Mouse (Mus musculus) forebrain, embryonic 12.5 days (tissue): ENCODE results near the gene Fam53b. TPM values are rescaled to one million over a fixed set of nuclear protein-coding genes. Genes with fewer than 3 reads are reported as not detected.

Experiments used
- ATAC-seq: fragments of 200-750 bp; cut with Nextera tagmentation; 2 replicates; pipeline ENCODE4 v1.8.0; 2017; ENCODE audit warnings: moderate TSS enrichment; ENCODE audit not compliant: low FRiP score
- H3K27ac ChIP-seq: fragments of 300-500 bp; sonication (generic); 2 replicates; pipeline ENCODE4 v1.5.1; 2016; ENCODE audit warnings: mild to moderate bottlenecking
- H3K27me3 ChIP-seq: fragments of 300-500 bp; sonication (generic); 2 replicates; pipeline ENCODE4 v1.6.1; 2016; ENCODE audit warnings: mild to moderate bottlenecking
- H3K36me3 ChIP-seq: fragments of 300-500 bp; sonication (generic); replicated peaks from 2 replicates; pipeline ENCODE4 v1.6.1; 2016; ENCODE audit warnings: mild to moderate bottlenecking
- H3K4me1 ChIP-seq: fragments of 300-500 bp; sonication (generic); 2 replicates; pipeline ENCODE4 v1.6.1; 2016
- H3K4me2 ChIP-seq: fragments of 300-500 bp; sonication (generic); 2 replicates; pipeline ENCODE4 v1.6.1; 2016; ENCODE audit warnings: mild to moderate bottlenecking, moderate library complexity
- H3K4me3 ChIP-seq: fragments of 300-500 bp; sonication (generic); replicated peaks from 2 replicates; pipeline ENCODE4 v1.5.1; 2016; ENCODE audit warnings: mild to moderate bottlenecking
- H3K9ac ChIP-seq: fragments of 300-500 bp; sonication (generic); 2 replicates; pipeline ENCODE4 v1.6.1; 2016; ENCODE audit warnings: mild to moderate bottlenecking
- H3K9me3 ChIP-seq: fragments of 300-500 bp; sonication (generic); 2 replicates; pipeline ENCODE4 v1.6.1; 2016
- WGBS: fragments of 180-500 bp; shearing (Covaris S2); methylation state at CpG from one replicate; pipeline ENCODE4 v1.1.7; 2016; 5-methylcytosine and 5-hydroxymethylcytosine counted together
- polyA plus RNA-seq: library from polyadenylated mRNA; unstranded; fragments of >200 nt; fragmentation: Nextera tagmentation; extraction: Ambion mirVana; gene quantifications from 2 replicates; pipeline ENCODE4 v1.2.1, GENCODE M21; 2016

Fam53b gene
- polyA plus RNA-seq, 1 experiment from 2014 or later: 41.7 TPM

GRCm38 (mm10) chr7:132781850-132782249 is 31.8 kb downstream of the Fam53b start:
- H3K4me2 ChIP-seq: peak overlapping the region; percentile 17; the same call in 1 of the 2 replicates
- H3K4me1 ChIP-seq: peaks cover 41% of the 10 kb centered on the region
- H3K9ac ChIP-seq: no peak overlapping the region
- H3K4me3 ChIP-seq: no peak overlapping the region
- H3K27me3 ChIP-seq: no peaks in the 10 kb centered on the region
- H3K27ac ChIP-seq: peak overlapping the region; percentile 66
- H3K36me3 ChIP-seq: peaks cover 25% of the 10 kb centered on the region
- WGBS: 54% methylated on average over 6 of the region's 6 CpGs
- no peak for ATAC-seq
- H3K9me3 ChIP-seq: no peaks in the 10 kb centered on the region

GRCm38 (mm10) chr7:132781130-132781814 is 32.4 kb downstream of the Fam53b start:
- no peaks in the 10 kb centered on the region for H3K27me3 ChIP-seq
- peaks cover 31% of the 10 kb centered on the region for H3K36me3 ChIP-seq
- no peak overlapping the region for H3K4me3 ChIP-seq
- peak; percentile 87 for ATAC-seq
- no peaks in the 10 kb centered on the region for H3K9me3 ChIP-seq
- peaks cover 35% of the 10 kb centered on the region for H3K4me1 ChIP-seq
- peak overlapping the region; percentile 17 for H3K4me2 ChIP-seq
- 21% methylated on average over 7 of the region's 7 CpGs for WGBS
- H3K9ac ChIP-seq: peak overlapping the region; percentile 21; the same call in 1 of the 2 replicates
- H3K27ac ChIP-seq: peak overlapping the region; percentile 66

DNA sequence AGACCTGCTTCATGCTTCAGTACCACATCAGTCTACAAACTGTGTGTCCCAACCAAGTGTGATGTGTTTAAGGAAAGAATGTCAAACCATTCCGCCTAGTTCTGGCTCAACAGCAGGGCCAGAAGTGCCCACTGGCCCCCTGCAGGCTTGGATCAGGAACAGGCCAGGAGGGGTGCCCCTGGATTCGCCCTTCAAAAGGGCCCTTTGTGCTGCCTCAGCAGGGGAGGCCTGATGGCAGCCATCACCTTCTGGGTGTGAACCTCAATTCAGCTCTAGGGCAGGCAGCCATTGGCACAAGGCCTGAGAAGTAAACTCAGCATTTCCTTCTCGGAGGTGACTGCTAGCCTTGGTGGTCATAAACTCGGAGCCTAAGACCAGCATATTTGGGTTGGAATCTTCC is 33.1 kb downstream of the Fam53b start:
- Histone ChIP-seq H3K27me3 (no peaks in the 10 kb centered on the region), H3K9me3 (no peaks in the 10 kb centered on the region), H3K9ac (no peak overlapping the region), H3K4me1 (peaks cover 29% of the 10 kb centered on the region), H3K36me3 (peaks cover 38% of the 10 kb centered on the region), H3K27ac (peak overlapping the region; percentile 66), H3K4me3 (no peak overlapping the region), H3K4me2 (peak overlapping the region; percentile 10; the same call in 1 of the 2 replicates)
- 29% methylated on average over 4 of the region's 4 CpGs for WGBS
- ATAC-seq: no peak

DNA sequence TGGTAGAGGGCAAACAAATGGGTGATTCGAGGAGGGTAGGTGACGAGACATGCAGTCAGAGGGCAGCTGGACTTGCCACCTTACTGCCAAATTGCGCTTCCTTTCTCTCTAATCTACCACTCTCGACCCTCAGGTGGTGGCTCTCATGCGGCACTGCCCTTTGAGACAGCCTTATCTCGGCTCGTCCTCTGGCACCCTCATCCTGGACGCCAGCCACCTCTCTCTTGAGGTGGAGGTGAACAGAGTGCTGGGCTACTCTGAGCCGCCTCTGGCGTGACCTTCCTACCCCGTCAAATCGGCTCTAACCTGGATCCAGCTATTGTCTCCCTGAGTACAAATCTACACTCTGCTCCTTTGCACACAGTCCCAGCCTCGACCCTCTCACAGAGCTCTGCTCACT is 35.1 kb downstream of the Fam53b start:
- Histone ChIP-seq H3K27ac (no peak overlapping the region), H3K4me2 (no peak overlapping the region), H3K4me1 (peaks cover 23% of the 10 kb centered on the region), H3K27me3 (no peaks in the 10 kb centered on the region), H3K4me3 (no peak overlapping the region), H3K9me3 (no peaks in the 10 kb centered on the region), H3K36me3 (peaks cover 56% of the 10 kb centered on the region), H3K9ac (no peak overlapping the region)
- no peak for ATAC-seq
- 95% methylated on average over 13 of the region's 13 CpGs for WGBS

DNA sequence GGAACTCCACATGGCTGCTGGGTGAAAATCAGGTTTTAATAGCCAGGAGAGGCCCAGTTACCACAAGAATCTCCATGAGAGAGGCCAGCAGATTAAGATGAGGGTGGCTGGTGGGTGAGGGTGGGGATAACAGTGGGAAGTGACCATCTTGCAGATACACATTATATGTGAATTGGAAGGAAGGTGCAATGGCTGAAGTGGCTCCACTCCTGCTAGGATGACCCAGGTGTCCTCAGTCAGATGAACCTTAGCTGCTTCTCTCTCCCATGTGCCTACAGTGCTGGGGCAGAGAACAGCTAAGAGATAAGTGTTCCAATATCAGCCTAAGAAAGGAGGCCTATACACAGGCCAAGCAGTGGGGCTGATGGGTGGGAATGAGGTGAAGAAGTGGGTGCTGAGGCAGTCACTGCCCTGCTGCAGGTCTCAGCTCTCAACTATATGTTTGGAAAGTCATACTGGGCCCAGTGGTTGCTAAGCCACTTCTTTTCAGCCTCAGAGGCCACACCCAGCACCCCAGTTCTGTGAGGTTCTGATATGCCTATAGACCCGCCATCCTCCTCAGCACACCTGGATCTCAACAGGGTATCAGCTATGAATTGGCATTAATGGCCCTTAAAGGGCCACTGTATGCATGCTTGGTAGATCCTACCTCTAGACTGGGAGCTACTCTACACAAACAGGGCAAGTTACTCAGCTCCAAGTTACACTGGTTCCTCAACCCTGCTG is 35.8 kb downstream of the Fam53b start:
- Histone ChIP-seq H3K27me3 (no peaks in the 10 kb centered on the region), H3K9ac (no peak overlapping the region), H3K4me3 (no peak overlapping the region), H3K9me3 (no peaks in the 10 kb centered on the region), H3K27ac (no peak overlapping the region), H3K4me1 (peaks cover 23% of the 10 kb centered on the region), H3K36me3 (peaks cover 64% of the 10 kb centered on the region), H3K4me2 (no peak overlapping the region)
- 89% methylated on average over 1 of the region's 1 CpGs for WGBS
- ATAC-seq: no peak

- no peak overlapping the region for H3K4me2 ChIP-seq
- H3K4me1 ChIP-seq: peaks cover 22% of the 10 kb centered on the region
- no peak overlapping the region for H3K9ac ChIP-seq
- WGBS: 82% methylated on average over 7 of the region's 7 CpGs
- no peak overlapping the region for H3K4me3 ChIP-seq
- no peaks in the 10 kb centered on the region for H3K9me3 ChIP-seq
- ATAC-seq: no peak
- no peaks in the 10 kb centered on the region for H3K27me3 ChIP-seq
- 0 out of 2 replicates have a peak overlapping the region, but pooled peaks have one; percentile 19 for H3K27ac ChIP-seq
- H3K36me3 ChIP-seq: peaks cover 71% of the 10 kb centered on the region
These were observed 36.6 kb downstream of the Fam53b start for GRCm38 (mm10) chr7:132777117-132777516.

DNA sequence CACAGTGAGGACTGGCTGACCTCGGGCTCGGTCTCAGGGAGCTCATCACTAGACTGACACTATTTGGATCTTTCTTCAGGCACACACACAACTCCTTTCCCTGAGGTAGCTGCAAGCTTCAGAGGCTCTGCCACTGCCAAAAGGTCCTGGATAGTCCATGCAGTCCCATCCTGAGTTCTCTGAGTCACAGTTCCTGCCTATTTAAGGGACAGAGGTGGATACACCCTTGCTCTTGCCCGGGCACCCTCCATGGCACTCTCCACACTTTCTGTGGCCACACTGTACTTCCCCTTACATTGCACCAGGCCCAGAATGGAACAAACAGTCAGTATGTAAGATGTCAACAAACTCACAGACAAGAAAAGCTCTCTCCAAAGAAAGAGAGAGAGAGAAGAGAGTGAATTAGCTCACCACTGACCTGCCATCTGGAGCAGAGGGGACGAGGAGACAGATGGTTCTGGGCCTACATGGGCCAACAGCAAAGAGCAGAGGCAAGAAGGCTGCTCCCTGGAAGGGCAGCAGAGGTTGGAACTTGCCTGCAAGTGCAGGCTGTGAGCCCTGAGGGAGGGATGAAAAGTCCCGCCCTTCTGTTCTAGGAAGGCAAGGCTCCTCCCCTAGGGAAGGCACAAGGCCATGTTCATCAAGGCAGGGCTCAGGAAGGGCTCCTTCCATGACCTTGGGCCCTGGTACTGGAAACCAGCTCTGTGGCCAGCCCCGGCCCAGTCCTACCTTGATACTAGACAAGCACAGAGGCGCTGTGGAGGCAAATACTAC is 37.2 kb downstream of the Fam53b start:
- Histone ChIP-seq H3K9ac (no peak overlapping the region), H3K4me3 (no peak overlapping the region), H3K9me3 (no peaks in the 10 kb centered on the region), H3K4me1 (peaks cover 22% of the 10 kb centered on the region), H3K27me3 (no peaks in the 10 kb centered on the region), H3K4me2 (no peak overlapping the region), H3K27ac (0 out of 2 replicates have a peak overlapping the region, but pooled peaks have one; percentile 19), H3K36me3 (peaks cover 75% of the 10 kb centered on the region)
- ATAC-seq: no peak
- 85% methylated on average over 7 of the region's 7 CpGs for WGBS

DNA sequence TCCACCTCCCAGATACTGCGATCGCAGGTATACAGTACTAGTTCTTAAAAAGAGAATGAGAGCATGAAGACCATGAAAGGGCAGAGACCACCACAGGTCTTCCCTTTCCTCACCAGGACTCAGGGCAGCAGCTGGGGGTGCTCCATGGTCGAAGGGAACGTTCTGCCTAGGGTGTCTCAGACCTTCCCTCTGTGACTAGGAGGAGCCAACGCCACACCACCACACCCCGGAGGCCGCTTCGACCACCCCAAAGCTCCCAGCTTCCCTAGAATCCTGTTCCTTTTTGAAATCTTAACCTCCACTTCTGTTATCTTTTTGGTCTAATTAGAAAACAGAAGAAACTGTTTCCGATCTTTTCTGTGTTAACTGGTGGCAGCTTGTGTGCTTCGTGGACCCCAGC is 37.8 kb downstream of the Fam53b start:
- Histone ChIP-seq H3K4me2 (no peak overlapping the region), H3K27ac (no peak overlapping the region), H3K27me3 (no peaks in the 10 kb centered on the region), H3K9me3 (no peaks in the 10 kb centered on the region), H3K36me3 (peaks cover 79% of the 10 kb centered on the region), H3K4me3 (no peak overlapping the region), H3K4me1 (peaks cover 17% of the 10 kb centered on the region), H3K9ac (no peak overlapping the region)
- no peak for ATAC-seq
- WGBS: 96% methylated on average over 10 of the region's 10 CpGs

- 87% methylated on average over 5 of the region's 5 CpGs for WGBS
- no peak overlapping the region for H3K4me2 ChIP-seq
- no peaks in the 10 kb centered on the region for H3K27me3 ChIP-seq
- no peak for ATAC-seq
- peaks cover 12% of the 10 kb centered on the region for H3K4me1 ChIP-seq
- no peak overlapping the region for H3K4me3 ChIP-seq
- no peaks in the 10 kb centered on the region for H3K9me3 ChIP-seq
- peaks cover 83% of the 10 kb centered on the region for H3K36me3 ChIP-seq
- H3K9ac ChIP-seq: no peak overlapping the region
- no peak overlapping the region for H3K27ac ChIP-seq
These were observed 38.4 kb downstream of the Fam53b start for GRCm38 (mm10) chr7:132775333-132775732.

DNA sequence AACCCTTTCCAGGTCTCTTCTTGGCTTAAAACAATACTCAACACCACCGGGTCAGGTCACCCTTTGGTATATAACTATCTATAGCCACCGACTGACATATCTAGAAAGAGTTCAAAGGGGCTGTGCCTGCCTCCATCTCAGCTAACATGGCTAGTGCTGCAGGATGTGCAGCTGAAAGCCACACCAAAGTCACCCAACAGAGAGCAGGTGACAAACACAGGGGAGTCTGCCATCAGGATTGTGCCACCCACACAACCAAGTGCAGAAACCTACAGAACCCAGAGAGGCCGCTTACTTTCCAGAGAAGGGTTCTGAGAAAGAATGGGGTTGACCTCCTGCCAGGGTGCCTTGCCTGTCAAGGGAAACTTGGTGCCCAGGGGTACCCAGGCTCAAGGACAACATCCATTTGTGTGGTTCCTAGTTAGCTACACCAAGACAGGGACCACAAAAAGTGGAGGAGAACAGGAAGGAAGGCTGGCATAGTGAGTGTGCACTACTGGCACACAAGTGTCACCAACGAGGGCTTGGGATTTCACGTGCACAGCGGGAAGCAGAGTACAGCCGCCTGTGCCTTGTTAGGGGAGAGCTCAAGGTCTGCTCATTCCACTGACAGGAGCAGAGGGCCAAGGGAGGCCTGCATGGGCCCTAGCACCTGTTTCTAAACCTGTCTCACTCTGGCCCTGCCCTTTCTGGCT is 40.5 kb downstream of the Fam53b start:
- Histone ChIP-seq H3K36me3 (peaks cover 82% of the 10 kb centered on the region), H3K27ac (no peak overlapping the region), H3K4me3 (no peak overlapping the region), H3K4me2 (no peak overlapping the region), H3K9me3 (no peaks in the 10 kb centered on the region), H3K9ac (no peak overlapping the region), H3K4me1 (peaks cover 18% of the 10 kb centered on the region; the same call in 1 of the 2 replicates), H3K27me3 (no peaks in the 10 kb centered on the region)
- no peak for ATAC-seq
- WGBS: 87% methylated on average over 7 of the region's 7 CpGs

- peaks cover 74% of the 10 kb centered on the region for H3K36me3 ChIP-seq
- no peak overlapping the region for H3K4me2 ChIP-seq
- no peaks in the 10 kb centered on the region for H3K9me3 ChIP-seq
- no peak for ATAC-seq
- no peak overlapping the region for H3K9ac ChIP-seq
- WGBS: 94% methylated on average over 5 of the region's 5 CpGs
- H3K4me3 ChIP-seq: no peak overlapping the region
- H3K27me3 ChIP-seq: no peaks in the 10 kb centered on the region
- H3K4me1 ChIP-seq: peaks cover 24% of the 10 kb centered on the region
- peak overlapping the region; percentile 16; the same call in 1 of the 2 replicates for H3K27ac ChIP-seq
These were observed 41.2 kb downstream of the Fam53b start for GRCm38 (mm10) chr7:132772440-132772839.
